Mouse (Mus musculus) left cerebral cortex, postnatal 25 days (tissue): ENCODE data around the gene Gstp3. TPM values are rescaled to one million over a fixed set of nuclear protein-coding genes. Genes with fewer than 3 reads are reported as not detected.
"Not testable (repeated sequence)": the region's sequence is repeated elsewhere in the genome, so short reads cannot be mapped to it uniquely, and the experiment has no call there.

Experiments used
- DNase-seq, 2 experiments: peaks; one replicate each; pipeline ENCODE4 v3.0.0; 2022; ENCODE audit warnings: low spot score in 2 of 2, mixed read lengths in 1 of 2
- intact Hi-C: fragments of 180-260 bp; cut with DNase I; formaldehyde crosslinking; loops from one replicate; pipeline ENCODE4 v1.15.1; 2025
- total RNA-seq, 2 experiments: library from RNA; stranded (reverse); gene quantifications; 2 replicates each; pipeline ENCODE4 v1.2.3; 2021

Gstp3 gene
- total RNA-seq, 2 experiments from 2014 or later, result not detected

DNA sequence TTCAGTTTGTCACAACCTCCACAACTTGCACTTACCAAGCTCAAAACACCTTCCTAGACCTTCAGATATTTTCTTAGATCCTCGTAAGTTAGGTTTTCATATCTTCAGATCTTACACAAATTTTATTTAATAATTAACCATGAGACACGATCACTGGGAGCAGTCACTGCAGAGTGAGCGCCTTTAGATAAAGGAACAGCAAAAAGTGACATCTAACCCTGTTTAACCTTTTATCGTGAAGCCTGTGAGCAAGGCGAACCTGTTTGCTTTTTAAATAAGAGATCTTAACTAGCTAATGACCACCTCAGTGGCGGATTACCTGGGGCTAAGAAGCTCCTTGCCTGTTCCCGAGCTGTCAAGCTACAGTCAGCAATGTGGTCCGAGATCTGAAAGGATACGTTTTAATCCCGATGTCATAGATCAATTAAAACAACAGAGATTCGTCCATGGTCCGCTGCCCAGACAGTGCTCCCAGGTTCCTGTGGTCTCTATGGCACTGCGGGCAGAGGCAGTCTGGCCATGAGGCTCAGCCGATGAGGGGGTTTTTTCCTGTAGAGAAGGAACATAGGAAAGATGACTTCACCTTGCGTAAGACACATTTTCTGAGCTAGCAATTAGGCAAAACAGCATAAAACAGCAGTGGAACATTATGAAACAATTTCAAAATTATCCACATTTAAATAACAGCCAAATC is 9.5 kb upstream of the Gstp3 start:
- DNase-seq, result no peak
- intact Hi-C loops, result no loop called here

DNA sequence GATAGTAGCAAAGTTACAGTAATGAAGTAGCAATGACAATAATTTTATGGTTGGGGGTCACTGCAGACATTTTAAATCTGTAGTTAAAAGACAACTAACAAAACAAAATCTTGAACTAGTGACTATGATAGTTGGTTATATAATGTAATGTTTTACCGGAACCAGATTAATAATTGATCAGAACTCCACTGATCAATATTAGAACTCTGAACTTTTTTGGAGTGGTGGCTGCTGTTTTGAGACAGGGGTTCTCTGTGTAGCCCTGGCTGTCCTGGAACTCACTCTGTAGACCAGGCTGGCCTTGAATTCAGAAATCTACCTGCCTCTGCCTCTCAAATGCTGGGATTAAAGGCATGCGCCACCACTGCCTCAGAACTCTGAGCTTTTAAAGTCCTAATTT is 8.9 kb upstream of the Gstp3 start:
- DNase-seq, intact Hi-C loops: not testable (repeated sequence)

- DNase-seq, result no peak
- intact Hi-C loops, result no loop called here
Measured at GRCm38 (mm10) chr19:4066877-4067276, 7.5 kb upstream of the Gstp3 start.

GRCm38 (mm10) chr19:4066280-4066679 is 6.9 kb upstream of the Gstp3 start:
- no peak for DNase-seq
- intact Hi-C loops, result no loop called here

DNA sequence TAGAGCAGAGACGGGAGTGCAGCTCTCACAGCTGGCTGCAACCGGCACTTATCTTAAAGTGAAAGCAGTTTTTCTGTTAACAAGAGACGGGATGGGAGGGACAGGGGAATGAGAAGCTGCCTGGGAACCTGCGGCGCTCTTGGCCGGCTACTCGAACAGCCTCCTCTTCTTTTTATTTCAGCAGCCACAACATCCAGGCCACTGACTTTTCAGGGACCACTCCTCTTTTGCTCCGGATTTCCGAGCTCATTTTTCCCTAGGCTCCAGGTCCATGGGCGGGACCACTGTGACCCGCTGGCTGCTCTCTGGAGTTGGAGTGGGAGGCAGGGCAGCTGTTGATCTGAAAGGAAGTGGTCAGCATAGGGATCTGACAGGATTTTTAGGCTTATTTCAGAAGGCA is 5.1 kb upstream of the Gstp3 start:
- intact Hi-C loops, DNase-seq: not testable (repeated sequence)

DNA sequence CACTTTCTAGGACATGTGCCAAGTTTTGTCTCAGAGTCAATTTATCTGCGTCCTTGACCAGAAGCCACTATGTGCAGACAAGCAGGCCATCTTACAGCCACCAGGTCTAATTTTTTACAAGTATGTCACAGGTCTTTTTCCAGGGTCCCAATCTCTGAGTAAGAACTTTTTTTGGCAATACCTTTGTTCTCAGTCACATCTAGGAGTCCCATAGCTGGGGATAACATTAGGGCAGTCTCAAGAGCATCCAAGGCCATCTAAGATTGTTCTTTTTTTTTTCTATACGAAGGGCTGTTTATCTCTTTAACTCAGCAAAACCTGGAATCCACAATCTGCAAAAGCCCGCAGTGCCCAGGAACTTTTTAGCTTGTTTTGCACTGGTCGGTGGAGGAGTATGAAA is 4.0 kb upstream of the Gstp3 start:
- intact Hi-C loops, DNase-seq: not testable (repeated sequence)

GRCm38 (mm10) chr19:4060899-4061465 is 1.6 kb upstream of the Gstp3 start:
- intact Hi-C loops, result no loop called here
- DNase-seq, result no peak

GRCm38 (mm10) chr19:4060044-4060898 is 902 bp upstream of the Gstp3 start:
- intact Hi-C loops, DNase-seq: not testable (repeated sequence)

- no peak for DNase-seq
- intact Hi-C loops, result loop anchor here (2.0 kb wide), 1 partner anchor 14 kb away; no protein-coding TSS in a partner anchor
Measured at GRCm38 (mm10) chr19:4058581-4058980, 788 bp downstream of the Gstp3 start.

- DNase-seq, result no peak
- intact Hi-C loops, result loop anchor here (2.0 kb wide), 1 partner anchor 15 kb away; no protein-coding TSS in a partner anchor
Measured at GRCm38 (mm10) chr19:4057962-4058361, 1.4 kb downstream of the Gstp3 start.

GRCm38 (mm10) chr19:4057389-4057788 is 2.0 kb downstream of the Gstp3 start:
- no peak for DNase-seq
- intact Hi-C loops, result no loop called here

DNA sequence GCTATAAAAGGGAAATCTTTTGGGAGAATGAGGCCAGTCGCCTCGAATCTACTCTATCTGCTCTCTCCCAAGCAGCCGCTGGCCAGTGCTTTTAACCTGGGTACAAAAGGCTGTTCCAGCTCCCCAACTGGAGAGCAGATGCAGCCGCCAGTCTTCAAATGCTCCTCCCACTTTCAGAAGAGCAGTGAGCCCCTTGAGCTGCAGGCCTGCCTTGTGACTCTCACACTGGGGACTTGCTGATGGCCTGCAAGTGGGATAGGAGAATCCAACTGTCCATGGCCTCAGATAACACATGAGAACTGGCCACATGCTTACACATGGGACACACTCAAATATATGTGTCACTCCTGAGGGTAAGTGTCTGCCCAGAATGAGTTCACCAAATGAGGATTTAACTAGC is 2.6 kb downstream of the Gstp3 start:
- intact Hi-C loops, result no loop called here
- DNase-seq, result no peak

DNA sequence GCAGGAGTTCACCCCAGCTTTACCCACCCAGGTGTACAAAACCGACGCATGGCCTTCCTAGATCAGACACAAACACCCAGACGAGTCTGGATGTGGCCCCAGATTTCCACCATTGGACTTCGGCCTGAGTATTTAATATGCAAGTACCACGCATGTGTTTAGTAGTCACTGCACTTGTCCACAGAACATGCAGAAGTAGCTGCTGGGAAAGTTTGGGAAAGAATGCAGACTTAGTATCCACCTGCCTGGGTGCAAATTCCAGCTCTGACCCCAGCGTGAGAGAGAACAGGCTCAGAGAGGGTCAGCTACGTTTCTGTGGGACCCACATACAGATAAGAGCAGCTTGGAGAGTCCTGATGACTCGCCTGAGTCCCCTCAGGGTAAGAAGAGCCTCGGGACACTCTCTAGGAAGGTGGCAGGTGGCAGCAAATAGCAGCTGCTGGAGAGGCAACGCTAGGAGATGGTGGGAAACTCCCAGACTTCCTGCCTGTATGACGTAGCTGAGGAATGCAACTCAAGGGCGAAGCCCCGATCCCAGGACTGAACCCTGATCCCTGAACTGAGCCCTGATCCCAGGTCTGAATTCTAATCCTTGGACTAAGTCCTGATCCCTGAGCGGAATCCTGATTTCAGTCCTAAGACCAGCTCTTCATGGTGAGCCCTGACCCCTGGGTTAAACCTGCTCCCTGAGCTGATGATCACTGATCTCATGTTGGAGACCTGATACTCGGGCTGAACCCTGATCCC is 3.2 kb downstream of the Gstp3 start:
- intact Hi-C loops, result no loop called here
- no peak for DNase-seq

DNA sequence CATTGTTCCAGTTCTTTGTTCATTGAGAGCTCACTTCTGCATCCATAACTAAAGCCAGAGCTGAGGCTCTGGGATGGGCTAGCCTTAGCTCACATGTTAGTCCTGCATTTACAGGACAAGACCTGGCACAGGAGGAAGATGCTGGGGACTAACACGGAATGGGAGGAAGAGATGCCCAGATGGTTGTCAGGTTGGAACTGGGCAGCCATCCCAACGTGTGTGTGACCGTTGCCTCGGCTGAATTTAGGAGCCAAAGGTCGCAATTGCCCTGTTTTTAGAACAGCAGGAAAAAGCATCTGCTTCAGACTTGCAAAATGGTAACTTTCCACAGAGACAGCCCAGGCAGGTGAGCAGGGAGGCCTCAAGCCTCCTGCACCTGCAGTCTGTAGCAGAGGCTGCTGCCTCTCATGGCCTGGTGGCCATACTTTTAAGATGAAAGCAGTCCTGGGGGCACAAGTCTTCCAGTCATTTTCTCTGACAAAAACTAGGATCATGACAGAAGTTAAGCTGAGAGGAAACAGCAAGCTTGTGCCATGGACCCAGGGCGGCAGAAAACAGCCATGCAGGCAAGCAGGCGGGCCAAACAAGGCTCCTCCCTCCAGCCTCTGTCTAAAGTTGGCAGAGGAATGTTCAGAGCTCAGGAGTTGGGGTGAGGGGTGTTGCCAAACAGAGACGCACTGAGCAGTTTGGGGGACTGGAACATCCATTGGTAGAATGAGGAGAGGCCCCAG is 4.0 kb downstream of the Gstp3 start:
- intact Hi-C loops, result no loop called here
- no peak for DNase-seq

DNA sequence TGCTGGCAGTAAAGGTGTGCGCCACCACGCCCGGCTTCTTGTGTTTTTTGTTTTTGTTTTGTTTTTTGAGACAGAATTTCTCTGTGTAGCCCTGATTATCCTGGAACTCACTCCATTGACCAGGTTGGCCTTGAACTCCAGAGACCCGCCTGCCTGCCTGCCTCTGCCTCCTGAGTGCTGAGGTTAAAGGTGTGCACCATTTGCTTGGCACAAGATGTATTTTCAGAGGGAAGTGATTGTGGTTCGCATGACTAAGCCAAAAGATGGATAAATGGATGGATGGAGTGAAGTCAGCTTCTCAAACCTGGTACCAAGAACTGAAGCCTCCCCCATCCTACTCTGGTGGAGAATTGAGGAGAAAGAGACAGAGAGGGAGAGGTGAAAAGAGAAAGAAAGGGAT is 4.8 kb downstream of the Gstp3 start:
- no peak for DNase-seq
- intact Hi-C loops, result no loop called here

DNA sequence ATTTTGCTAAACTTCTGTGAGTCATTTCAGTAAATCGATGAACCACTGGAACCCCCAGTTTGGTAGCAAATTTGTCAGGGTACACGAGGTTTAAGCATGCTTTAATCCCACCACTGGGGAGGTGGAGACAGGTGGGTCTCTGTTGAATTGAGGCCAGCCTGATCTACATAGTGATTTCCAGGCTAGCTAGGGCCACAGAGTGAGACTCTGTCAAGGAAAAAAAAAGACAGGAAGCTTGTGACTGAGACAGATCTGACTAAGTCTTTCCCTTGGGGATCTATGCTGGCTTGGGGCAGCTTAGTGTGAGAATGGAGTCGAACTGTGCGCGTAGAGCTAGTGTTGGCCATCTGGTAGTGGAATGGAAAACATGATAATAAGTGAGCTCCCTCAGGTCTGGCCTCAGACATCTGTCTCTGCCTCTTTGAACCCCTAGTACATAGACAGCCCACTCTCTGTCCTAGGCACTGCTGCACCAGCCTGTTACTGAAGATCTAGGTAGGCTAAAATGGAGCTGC is 6.8 kb downstream of the Gstp3 start:
- intact Hi-C loops, result no loop called here
- no peak for DNase-seq

GRCm38 (mm10) chr19:4051741-4052515 is 7.4 kb downstream of the Gstp3 start:
- peak; percentile 21 to 28 for DNase-seq
- intact Hi-C loops, result no loop called here

- DNase-seq, result no peak
- intact Hi-C loops, result no loop called here
Measured at GRCm38 (mm10) chr19:4051016-4051415, 8.4 kb downstream of the Gstp3 start.
